Mouse (Mus musculus) lung, postnatal 0 days (tissue): ENCODE data around the gene Ptprn2. TPM values are rescaled to one million over a fixed set of nuclear protein-coding genes. Genes with fewer than 3 reads are reported as not detected.

ENCODE experiments used
- ATAC-seq: fragments of 200-750 bp; cut with Nextera tagmentation; 2 replicates; pipeline ENCODE4 v1.8.0; 2017; ENCODE audit warnings: moderate library complexity
- DNase-seq: peaks from one replicate; pipeline ENCODE4 v3.0.0-alpha.2; 2016; ENCODE audit warnings: low spot score
- H3K27ac ChIP-seq: fragments of 300-500 bp; sonication (generic); 2 replicates; pipeline ENCODE4 v1.5.1; 2014; ENCODE audit warnings: antibody characterized with exemption, mild to moderate bottlenecking, low read length, mixed read lengths
- H3K27me3 ChIP-seq: fragments of 300-500 bp; sonication (generic); replicated peaks from 2 replicates; pipeline ENCODE4 v1.6.1; 2014; ENCODE audit warnings: low read length, mixed read lengths; ENCODE audit not compliant: insufficient read depth
- H3K36me3 ChIP-seq: fragments of 300-500 bp; sonication (generic); 2 replicates; pipeline ENCODE4 v1.6.1; 2014; ENCODE audit warnings: low read length, mixed read lengths; ENCODE audit not compliant: insufficient read depth
- H3K4me1 ChIP-seq: fragments of 300-500 bp; sonication (generic); 2 replicates; pipeline ENCODE4 v1.6.1; 2014; ENCODE audit warnings: antibody characterized with exemption, low read depth, low read length, mixed read lengths; ENCODE audit not compliant: insufficient read depth
- H3K4me2 ChIP-seq: fragments of 300-500 bp; sonication (generic); replicated peaks from 2 replicates; pipeline ENCODE4 v1.6.1; 2014; ENCODE audit warnings: low read depth, mild to moderate bottlenecking, low read length, moderate library complexity, mixed read lengths
- H3K4me3 ChIP-seq: fragments of 300-500 bp; sonication (generic); 2 replicates; pipeline ENCODE4 v1.5.1; 2014; ENCODE audit warnings: low read depth, low read length
- H3K9ac ChIP-seq: fragments of 300-500 bp; sonication (generic); replicated peaks from 2 replicates; pipeline ENCODE4 v1.6.1; 2014; ENCODE audit warnings: low read depth, mild to moderate bottlenecking
- H3K9me3 ChIP-seq: fragments of 300-500 bp; sonication (generic); 2 replicates; pipeline ENCODE4 v1.6.1; 2016; ENCODE audit warnings: low read length, mixed read lengths
- CTCF ChIP-seq: IDR thresholded peaks from 2 replicates; pipeline ENCODE4 v1.5.1; 2016; ENCODE audit warnings: antibody characterized with exemption, mild to moderate bottlenecking
- EP300 ChIP-seq: IDR thresholded peaks from 2 replicates; pipeline ENCODE4 v1.6.1; 2016; ENCODE audit warnings: antibody characterized with exemption, mild to moderate bottlenecking, control low read depth
- WGBS: fragments of 180-500 bp; shearing (Covaris S2); extraction: QIAGEN DNeasy Blood & Tissue Kit; methylation state at CpG from one replicate; pipeline ENCODE4 v1.1.7; 2014; 5-methylcytosine and 5-hydroxymethylcytosine counted together
- polyA plus RNA-seq: library from polyadenylated mRNA; unstranded; fragments of >200 nt; fragmentation: Nextera tagmentation; extraction: Ambion mirVana; gene quantifications from 2 replicates; pipeline ENCODE4 v1.2.1, GENCODE M21; 2015

Ptprn2 gene
- polyA plus RNA-seq, 1 experiment from 2014 or later: 0.24 TPM

- H3K4me2 ChIP-seq: no peak overlapping the region
- ATAC-seq: no peak
- H3K27ac ChIP-seq: no peak overlapping the region
- 81% methylated on average over 10 of the region's 10 CpGs for whole genome bisulfite sequencing
- no peaks in the 10 kb centered on the region for H3K9me3 ChIP-seq
- no peak overlapping the region for H3K4me3 ChIP-seq
- no peaks in the 10 kb centered on the region for H3K4me1 ChIP-seq
- H3K27me3 ChIP-seq: no peaks in the 10 kb centered on the region
- DNase-seq: no peak
- no peak overlapping the region for H3K9ac ChIP-seq
- no peak for TF ChIP-seq CTCF
- no peak for TF ChIP-seq EP300
- no peaks in the 10 kb centered on the region for H3K36me3 ChIP-seq
These were observed 569.5 kb downstream of the Ptprn2 start for GRCm38 (mm10) chr12:117054925-117055570.

- H3K27ac ChIP-seq: no peak overlapping the region
- H3K9me3 ChIP-seq: no peaks in the 10 kb centered on the region
These were observed 572.9 kb downstream of the Ptprn2 start for GRCm38 (mm10) chr12:117058184-117058958.

GRCm38 (mm10) chr12:117058975-117059374 lies 573.5 kb downstream of the Ptprn2 start:
- ATAC-seq (no peak), DNase-seq (no peak)
- Histone ChIP-seq H3K9me3 (no peaks in the 10 kb centered on the region), H3K9ac (no peak overlapping the region), H3K4me2 (no peak overlapping the region), H3K27ac (no peak overlapping the region), H3K4me3 (no peak overlapping the region), H3K4me1 (no peaks in the 10 kb centered on the region), H3K36me3 (no peaks in the 10 kb centered on the region), H3K27me3 (no peaks in the 10 kb centered on the region)
- 71% methylated on average over 7 of the region's 7 CpGs for WGBS
- TF ChIP-seq CTCF (no peak), EP300 (no peak)

More at GRCm38 (mm10) chr12:117058184-117058958, 572.9 kb downstream of the Ptprn2 start:
- Histone ChIP-seq H3K27me3 (no peaks in the 10 kb centered on the region), H3K9ac (no peak overlapping the region), H3K36me3 (no peaks in the 10 kb centered on the region), H3K4me3 (no peak overlapping the region), H3K4me1 (no peaks in the 10 kb centered on the region), H3K4me2 (no peak overlapping the region)
- DNase-seq (no peak), ATAC-seq (no peak)
- TF ChIP-seq CTCF: no peak
- no peak for TF ChIP-seq EP300
- WGBS: 70% methylated on average over 6 of the region's 6 CpGs

- Histone ChIP-seq H3K36me3 (no peaks in the 10 kb centered on the region), H3K27me3 (no peaks in the 10 kb centered on the region), H3K9me3 (no peaks in the 10 kb centered on the region), H3K4me1 (no peaks in the 10 kb centered on the region), H3K9ac (no peak overlapping the region), H3K4me2 (no peak overlapping the region), H3K4me3 (no peak overlapping the region), H3K27ac (no peak overlapping the region)
- TF ChIP-seq CTCF (no peak), EP300 (no peak)
- peak; percentile 17 for DNase-seq
- WGBS: 48% methylated on average over 7 of the region's 7 CpGs
- peak; percentile 66 for ATAC-seq
These were observed 592.1 kb downstream of the Ptprn2 start for GRCm38 (mm10) chr12:117077664-117078063.

- Histone ChIP-seq H3K4me2 (no peak overlapping the region), H3K4me3 (no peak overlapping the region), H3K27ac (no peak overlapping the region), H3K9ac (no peak overlapping the region), H3K36me3 (no peaks in the 10 kb centered on the region), H3K4me1 (no peaks in the 10 kb centered on the region), H3K9me3 (no peaks in the 10 kb centered on the region), H3K27me3 (no peaks in the 10 kb centered on the region)
- WGBS: 76% methylated on average over 5 of the region's 5 CpGs
- DNase-seq (no peak), ATAC-seq (no peak)
- no peak for TF ChIP-seq EP300
- TF ChIP-seq CTCF: no peak
These were observed 593.4 kb downstream of the Ptprn2 start for GRCm38 (mm10) chr12:117078945-117079344.

GRCm38 (mm10) chr12:117079724-117080123 lies 594.2 kb downstream of the Ptprn2 start:
- no peak overlapping the region for H3K4me2 ChIP-seq
- H3K4me3 ChIP-seq: no peak overlapping the region
- TF ChIP-seq CTCF (no peak), EP300 (no peak)
- H3K27ac ChIP-seq: no peak overlapping the region
- no peak for ATAC-seq
- 48% methylated on average over 2 of the region's 2 CpGs for WGBS
- no peak for DNase-seq
- H3K36me3 ChIP-seq: no peaks in the 10 kb centered on the region
- H3K9ac ChIP-seq: no peak overlapping the region
- H3K27me3 ChIP-seq: no peaks in the 10 kb centered on the region
- H3K4me1 ChIP-seq: no peaks in the 10 kb centered on the region
- no peaks in the 10 kb centered on the region for H3K9me3 ChIP-seq
